Mouse (Mus musculus) midbrain, embryonic 10.5 days (tissue): ENCODE measurements around the gene Cdh8. TPM values are rescaled to one million over a fixed set of nuclear protein-coding genes. Genes with fewer than 3 reads are reported as not detected.
"Not testable (repeated sequence)": the region's sequence is repeated elsewhere in the genome, so short reads cannot be mapped to it uniquely, and the experiment has no call there.

Experiments
- DNase-seq: peaks from one replicate; pipeline ENCODE4 v3.0.0-alpha.2; 2017; ENCODE audit warnings: low spot score
- H3K27ac ChIP-seq: fragments of 300-500 bp; sonication (generic); replicated peaks from 2 replicates; pipeline ENCODE4 v1.5.1; 2016; ENCODE audit warnings: mild to moderate bottlenecking
- H3K27me3 ChIP-seq: fragments of 300-500 bp; sonication (generic); 2 replicates; pipeline ENCODE4 v1.6.1; 2016; ENCODE audit warnings: low read depth, mild to moderate bottlenecking; ENCODE audit not compliant: poor library complexity, severe bottlenecking
- H3K36me3 ChIP-seq: fragments of 300-500 bp; sonication (generic); 2 replicates; pipeline ENCODE4 v1.6.1; 2016; ENCODE audit warnings: mild to moderate bottlenecking, moderate library complexity
- H3K4me1 ChIP-seq: fragments of 300-500 bp; sonication (generic); 2 replicates; pipeline ENCODE4 v1.6.1; 2016
- H3K4me3 ChIP-seq: fragments of 300-500 bp; sonication (generic); 2 replicates; pipeline ENCODE4 v1.5.1; 2016; ENCODE audit warnings: mild to moderate bottlenecking, moderate library complexity
- H3K9me3 ChIP-seq: fragments of 300-500 bp; sonication (generic); replicated peaks from 2 replicates; pipeline ENCODE4 v1.6.1; 2016; ENCODE audit warnings: mild to moderate bottlenecking
- WGBS: fragments of 180-500 bp; shearing (Covaris S2); methylation state at CpG from one replicate; pipeline ENCODE4 v1.1.7; 2016; 5-methylcytosine and 5-hydroxymethylcytosine counted together
- polyA plus RNA-seq: library from polyadenylated mRNA; unstranded; fragments of >200 nt; fragmentation: Nextera tagmentation; extraction: Ambion mirVana; gene quantifications from 2 replicates; pipeline ENCODE4 v1.2.1, GENCODE M21; 2016

Cdh8 gene
- polyA plus RNA-seq, 1 experiment from 2014 or later, result 8.7 TPM

DNA sequence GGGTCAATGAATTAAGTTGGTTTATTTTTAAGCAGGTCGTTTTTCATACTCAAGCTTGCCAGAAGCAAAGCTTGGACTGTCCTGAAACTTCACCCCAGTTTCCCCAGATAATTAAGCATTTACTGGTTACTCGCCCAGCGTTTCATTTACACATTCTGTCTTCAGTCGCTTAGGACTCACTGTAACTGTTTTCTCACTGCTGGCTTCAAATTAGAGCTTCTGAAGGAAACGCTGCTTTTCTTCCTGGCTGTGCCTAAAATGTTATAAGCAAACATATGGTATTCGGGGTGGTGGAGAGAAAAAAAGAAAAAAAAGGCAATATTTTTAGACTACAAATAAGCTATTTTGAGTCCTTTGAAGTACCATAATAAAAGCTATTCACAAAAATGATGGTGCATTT lies 192.6 kb downstream of the Cdh8 start:
- no peak for DNase-seq
- H3K4me1 ChIP-seq, result no peaks in the 10 kb centered on the region
- no peaks in the 10 kb centered on the region for H3K36me3 ChIP-seq
- H3K9me3 ChIP-seq, result no peaks in the 10 kb centered on the region
- no peak overlapping the region for H3K4me3 ChIP-seq
- H3K27ac ChIP-seq, result no peak overlapping the region
- no peaks in the 10 kb centered on the region for H3K27me3 ChIP-seq
- WGBS, result 74% methylated on average over 6 of the region's 6 CpGs

DNA sequence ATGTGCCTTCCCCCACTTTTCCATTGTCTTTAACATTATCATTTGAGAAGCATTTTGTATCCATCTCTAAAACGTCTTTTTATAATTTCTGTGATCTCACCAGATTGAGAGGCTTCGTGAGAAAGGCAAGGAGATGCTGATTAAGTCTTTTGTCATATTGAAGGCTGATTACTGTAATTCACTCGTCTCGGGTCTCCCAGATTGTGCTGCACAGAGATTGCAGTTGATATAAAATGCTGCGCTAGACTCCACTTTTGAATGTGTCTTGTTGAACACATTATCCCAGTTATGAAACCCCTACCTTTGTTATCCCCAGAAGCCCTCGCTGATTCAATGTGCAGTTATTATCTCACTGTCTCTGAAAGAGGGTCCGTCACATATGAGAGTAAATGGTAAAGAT lies 211.1 kb downstream of the Cdh8 start:
- WGBS, result 89% methylated on average over 7 of the region's 7 CpGs
- H3K27me3 ChIP-seq, result no peaks in the 10 kb centered on the region
- no peak overlapping the region for H3K4me3 ChIP-seq
- no peaks in the 10 kb centered on the region for H3K36me3 ChIP-seq
- no peak overlapping the region for H3K27ac ChIP-seq
- no peaks in the 10 kb centered on the region for H3K4me1 ChIP-seq
- H3K9me3 ChIP-seq, result no peaks in the 10 kb centered on the region
- DNase-seq, result no peak

DNA sequence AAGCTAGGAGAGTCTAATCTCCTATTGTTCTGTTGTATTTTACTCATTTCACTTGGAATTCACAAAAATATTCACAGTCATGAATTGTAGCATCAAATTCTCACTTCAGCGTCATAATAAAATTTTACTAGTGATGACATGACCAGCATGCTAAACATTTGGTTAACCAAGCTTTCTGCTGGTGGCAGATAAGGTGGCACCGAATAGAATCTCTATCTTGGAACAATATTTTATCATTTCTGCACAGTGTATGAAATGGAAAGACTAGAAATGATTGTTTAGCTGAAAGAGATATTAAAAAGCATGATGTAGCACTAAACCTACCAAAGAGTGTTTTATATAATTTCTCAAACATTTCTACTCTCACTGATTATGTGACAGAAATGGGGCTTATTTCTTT lies 225.6 kb downstream of the Cdh8 start:
- no peak for DNase-seq

DNA sequence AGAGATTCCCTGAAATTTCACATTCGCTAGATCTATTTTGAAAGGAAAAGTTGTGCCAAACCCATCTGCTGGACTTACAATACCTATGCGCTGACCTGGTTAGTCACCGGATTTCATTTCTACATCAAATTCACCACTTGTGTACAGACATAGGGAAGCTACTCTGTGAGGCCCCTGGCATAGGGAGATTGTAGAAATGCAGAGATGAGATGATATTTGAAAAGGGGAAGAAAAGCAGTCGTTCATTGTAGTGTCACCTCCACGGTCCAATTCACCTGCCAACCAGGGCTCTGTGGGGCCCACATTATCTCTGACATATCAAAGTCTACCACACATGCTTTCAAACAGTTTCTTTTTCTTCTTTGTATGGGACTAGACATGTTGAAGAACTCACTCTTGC lies 229.4 kb downstream of the Cdh8 start:
- Histone ChIP-seq H3K27ac (no peak overlapping the region), H3K4me1 (no peaks in the 10 kb centered on the region), H3K36me3 (no peaks in the 10 kb centered on the region), H3K27me3 (no peaks in the 10 kb centered on the region), H3K4me3 (no peak overlapping the region), H3K9me3 (no peaks in the 10 kb centered on the region)
- no peak for DNase-seq
- WGBS, result 95% methylated on average over 5 of the region's 5 CpGs

More for the DNA sequence above, 225.6 kb downstream of the Cdh8 start:
- H3K27me3 ChIP-seq, result no peaks in the 10 kb centered on the region
- H3K27ac ChIP-seq, result no peak overlapping the region
- no peaks in the 10 kb centered on the region for H3K9me3 ChIP-seq
- no peaks in the 10 kb centered on the region for H3K4me1 ChIP-seq
- no peaks in the 10 kb centered on the region for H3K36me3 ChIP-seq
- H3K4me3 ChIP-seq, result no peak overlapping the region
- 93% methylated on average over 2 of the region's 2 CpGs for WGBS

DNA sequence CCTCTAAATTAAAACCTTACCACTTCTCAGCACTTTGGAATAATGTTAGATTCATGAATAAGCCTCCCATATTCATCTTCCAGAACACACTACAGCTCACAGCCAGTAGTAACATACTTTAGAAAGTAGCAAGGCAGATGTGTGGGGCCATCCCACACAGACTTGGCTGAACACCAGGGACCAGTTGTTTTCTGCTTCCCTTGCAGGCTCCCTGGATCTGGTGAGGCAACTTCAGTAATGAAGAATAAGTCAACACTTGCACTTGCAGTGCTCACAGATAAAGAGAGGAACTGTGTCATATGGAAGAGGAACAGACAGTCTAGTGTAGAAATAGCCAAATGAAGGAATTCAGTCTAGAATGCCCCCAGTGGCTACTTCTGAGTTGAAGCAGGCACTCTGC lies 232.1 kb downstream of the Cdh8 start:
- Histone ChIP-seq H3K9me3 (no peaks in the 10 kb centered on the region), H3K27me3 (no peaks in the 10 kb centered on the region), H3K4me1 (no peaks in the 10 kb centered on the region), H3K27ac (no peak overlapping the region), H3K36me3 (no peaks in the 10 kb centered on the region), H3K4me3 (no peak overlapping the region)
- no peak for DNase-seq

DNA sequence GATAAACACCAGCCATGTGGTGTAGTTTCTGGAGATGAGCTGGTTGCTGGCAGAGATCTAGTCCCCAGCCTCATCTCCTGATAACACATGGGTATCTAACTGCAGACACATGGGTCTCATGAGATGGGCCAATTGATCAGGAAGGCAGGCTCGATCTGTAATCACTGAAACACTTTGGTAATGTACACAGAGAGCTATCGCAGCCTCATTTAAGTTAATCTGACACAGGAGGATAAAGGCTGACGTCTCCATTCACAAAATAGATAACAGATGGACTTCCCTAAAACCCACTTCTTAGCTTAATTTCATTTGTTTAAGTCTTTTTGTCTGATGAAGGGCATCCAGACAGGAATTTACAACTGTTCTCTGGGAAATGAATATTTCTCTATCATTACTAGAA lies 249.3 kb downstream of the Cdh8 start:
- no peak overlapping the region for H3K27ac ChIP-seq
- WGBS, result 49% methylated on average over 3 of the region's 3 CpGs
- H3K9me3 ChIP-seq, result no peaks in the 10 kb centered on the region
- H3K36me3 ChIP-seq, result no peaks in the 10 kb centered on the region
- DNase-seq, result no peak
- peaks cover 4% of the 10 kb centered on the region; the same call in 1 of the 2 replicates for H3K27me3 ChIP-seq
- peaks cover 7% of the 10 kb centered on the region for H3K4me1 ChIP-seq
- H3K4me3 ChIP-seq, result no peak overlapping the region

DNA sequence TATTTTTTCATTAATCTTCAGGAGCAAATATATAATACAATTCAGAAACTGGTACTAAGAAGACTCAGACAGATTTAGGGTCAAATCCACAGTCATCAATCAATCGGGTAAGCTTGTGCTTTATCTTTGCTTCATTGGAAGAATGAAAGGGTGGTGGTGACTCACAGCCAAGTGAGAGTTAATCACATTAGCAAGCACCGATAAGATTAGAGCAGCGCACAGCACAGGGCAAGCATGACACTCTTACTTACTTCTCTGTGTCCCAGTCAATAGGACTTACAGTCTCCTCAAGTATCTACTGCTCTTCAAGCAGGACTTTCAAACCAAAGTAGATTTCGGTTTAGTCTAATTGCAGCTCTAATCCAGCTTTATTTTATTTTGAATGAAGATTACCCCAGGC lies 254.6 kb downstream of the Cdh8 start:
- no peak for DNase-seq
- Histone ChIP-seq H3K4me1 (peaks cover 11% of the 10 kb centered on the region), H3K4me3 (no peak overlapping the region), H3K9me3 (no peaks in the 10 kb centered on the region), H3K27me3 (peaks cover 4% of the 10 kb centered on the region; the same call in 1 of the 2 replicates), H3K27ac (no peak overlapping the region), H3K36me3 (no peaks in the 10 kb centered on the region)
- 22% methylated on average over 4 of the region's 4 CpGs for WGBS

DNA sequence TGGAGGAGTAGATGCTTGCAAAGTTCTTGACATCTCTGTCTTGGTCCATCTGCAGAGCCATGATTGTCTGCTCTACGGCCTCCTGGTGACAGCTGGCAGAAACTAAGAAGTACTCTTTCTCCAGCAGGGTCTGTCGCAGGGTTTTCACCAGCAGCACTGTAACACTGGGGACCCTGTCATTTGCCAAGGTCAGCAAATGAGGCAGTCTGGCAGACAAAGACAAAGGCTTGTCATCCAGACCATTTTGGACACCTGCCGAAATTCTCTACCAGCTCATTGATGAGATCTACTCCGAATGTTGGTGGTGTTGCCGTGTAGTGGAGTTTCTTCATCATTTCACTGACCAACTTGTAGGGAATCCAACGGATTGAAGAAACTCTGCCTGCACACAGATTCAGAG lies 270.8 kb downstream of the Cdh8 start:
- H3K9me3 ChIP-seq, result no peaks in the 10 kb centered on the region
- no peak overlapping the region for H3K4me3 ChIP-seq
- no peak for DNase-seq
- 93% methylated on average over 6 of the region's 6 CpGs for WGBS
- no peak overlapping the region for H3K27ac ChIP-seq
- no peaks in the 10 kb centered on the region for H3K27me3 ChIP-seq
- H3K4me1 ChIP-seq, result no peaks in the 10 kb centered on the region
- no peaks in the 10 kb centered on the region for H3K36me3 ChIP-seq

DNA sequence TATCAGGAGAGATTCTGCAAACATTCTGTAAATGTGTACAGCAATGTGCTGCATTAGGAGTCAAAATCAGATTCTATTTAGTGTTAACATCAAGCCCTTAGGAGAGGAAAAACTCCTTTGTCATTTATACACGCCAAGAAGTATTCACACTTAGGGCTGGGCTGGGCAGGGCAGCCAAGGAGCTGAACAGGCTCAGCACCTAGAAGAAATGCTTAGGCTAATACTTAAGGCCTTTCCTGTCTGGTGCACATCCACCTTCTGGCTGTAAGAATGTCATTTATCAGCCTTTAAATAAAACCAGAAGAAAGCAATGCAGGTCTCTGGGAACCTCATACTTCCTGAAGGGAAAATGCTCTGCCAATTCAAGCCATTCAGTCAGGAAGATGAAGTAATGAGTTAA lies 271.5 kb downstream of the Cdh8 start:
- H3K27me3 ChIP-seq, H3K27ac ChIP-seq, H3K36me3 ChIP-seq, H3K4me3 ChIP-seq, DNase-seq, H3K4me1 ChIP-seq, H3K9me3 ChIP-seq: not testable (repeated sequence)
- 91% methylated on average over 1 of the region's 1 CpGs for WGBS

DNA sequence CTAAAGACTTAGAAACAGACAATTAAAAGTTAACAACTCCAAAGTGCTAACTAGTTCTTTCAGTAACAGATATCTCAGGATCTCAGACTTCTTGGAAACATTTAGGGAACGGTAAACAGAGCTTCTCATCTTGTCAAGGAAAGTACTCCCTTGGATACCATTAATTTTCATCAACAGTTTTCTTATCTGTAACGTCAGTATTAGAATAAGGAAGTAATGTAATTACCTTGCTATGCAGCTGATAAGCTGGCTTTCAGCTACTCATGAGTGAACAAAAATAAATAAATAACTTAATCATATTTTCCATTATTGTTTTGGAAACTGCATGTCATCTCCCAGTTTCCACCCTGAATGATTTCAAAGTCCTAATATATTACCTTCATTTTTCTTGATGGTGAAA lies 317.8 kb downstream of the Cdh8 start:
- no peaks in the 10 kb centered on the region for H3K27me3 ChIP-seq
- H3K9me3 ChIP-seq, result no peaks in the 10 kb centered on the region
- no peak overlapping the region for H3K27ac ChIP-seq
- H3K36me3 ChIP-seq, result no peaks in the 10 kb centered on the region
- H3K4me1 ChIP-seq, result no peaks in the 10 kb centered on the region
- 90% methylated on average over 2 of the region's 2 CpGs for WGBS
- no peak overlapping the region for H3K4me3 ChIP-seq
- no peak for DNase-seq

DNA sequence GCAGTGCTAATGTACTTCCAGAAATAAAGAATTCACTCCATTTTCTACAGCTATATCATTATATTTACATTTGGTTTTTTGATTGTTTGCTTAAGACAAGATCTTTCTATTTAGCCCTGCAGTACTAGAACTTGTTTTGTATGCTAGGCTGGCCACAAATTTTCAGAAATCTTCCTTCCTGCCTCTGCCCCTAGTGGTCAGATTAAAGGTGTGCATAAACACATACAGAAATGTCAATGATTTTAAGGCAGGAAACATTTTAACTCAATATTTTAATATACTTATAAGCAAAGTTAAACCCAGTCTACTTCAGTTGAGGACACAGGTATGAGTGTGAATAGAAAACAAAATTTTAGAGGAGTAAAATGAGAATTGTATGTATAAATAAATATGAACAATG lies 364.9 kb downstream of the Cdh8 start:
- Histone ChIP-seq H3K36me3 (no peaks in the 10 kb centered on the region), H3K4me1 (no peaks in the 10 kb centered on the region), H3K9me3 (no peaks in the 10 kb centered on the region), H3K27ac (no peak overlapping the region), H3K4me3 (no peak overlapping the region), H3K27me3 (no peaks in the 10 kb centered on the region)
- DNase-seq, result no peak

DNA sequence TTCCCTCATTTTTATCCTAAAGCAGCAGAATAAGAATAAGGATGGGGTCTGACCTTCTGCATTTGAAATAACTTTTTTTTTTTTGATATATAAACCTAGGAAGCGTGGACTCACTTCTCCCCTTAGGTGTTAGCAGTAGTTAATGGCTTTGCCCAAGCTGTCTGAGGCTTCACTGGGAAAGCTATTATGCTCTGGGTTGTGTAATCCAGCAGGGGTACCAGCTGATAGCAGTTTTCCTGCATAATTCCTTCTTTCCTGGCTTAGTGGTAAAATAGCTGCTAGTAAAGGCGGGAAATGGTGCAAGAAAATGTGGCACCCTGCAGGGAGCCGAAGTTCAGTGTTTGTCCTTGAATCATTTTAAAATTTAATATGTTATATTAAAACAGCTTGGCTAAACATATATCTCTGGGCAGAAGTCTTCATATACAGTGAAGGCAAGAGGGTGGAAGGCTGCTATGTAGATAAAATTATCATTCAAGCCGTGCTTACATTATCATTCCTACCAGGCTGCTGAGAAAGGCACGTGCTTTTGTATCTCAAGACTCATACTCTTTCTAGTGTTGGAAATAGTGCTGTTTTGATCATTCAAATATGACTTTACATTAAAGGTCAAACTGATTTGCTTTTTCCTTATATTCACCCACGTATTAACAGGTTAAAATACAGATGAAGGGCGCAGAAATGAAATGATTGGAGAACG lies 367.5 kb downstream of the Cdh8 start:
- H3K27ac ChIP-seq, result no peak overlapping the region
- no peaks in the 10 kb centered on the region for H3K4me1 ChIP-seq
- no peaks in the 10 kb centered on the region for H3K9me3 ChIP-seq
- DNase-seq, result no peak
- no peak overlapping the region for H3K4me3 ChIP-seq
- 81% methylated on average over 8 of the region's 8 CpGs for WGBS
- H3K36me3 ChIP-seq, result no peaks in the 10 kb centered on the region
- H3K27me3 ChIP-seq, result no peaks in the 10 kb centered on the region

DNA sequence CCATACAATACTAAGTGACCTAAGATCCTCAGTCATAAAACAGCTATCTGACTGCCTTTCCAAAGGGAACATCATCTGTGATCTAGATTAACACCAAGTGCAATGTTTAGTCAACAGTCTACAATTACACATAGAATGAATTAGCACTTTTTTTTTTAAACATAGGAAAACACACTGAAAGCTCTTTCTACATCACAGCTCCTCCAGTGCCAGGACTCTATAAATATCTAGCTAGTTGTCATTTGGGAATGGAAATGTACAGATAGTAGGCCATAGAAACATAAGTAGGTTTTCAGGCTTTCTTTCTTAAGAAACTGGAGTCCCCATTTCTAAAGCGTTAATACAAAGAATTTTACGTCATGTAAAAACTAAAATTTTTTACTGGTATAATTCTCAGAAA lies 375.8 kb downstream of the Cdh8 start:
- Histone ChIP-seq H3K36me3 (no peaks in the 10 kb centered on the region), H3K27me3 (no peaks in the 10 kb centered on the region), H3K27ac (no peak overlapping the region), H3K4me1 (no peaks in the 10 kb centered on the region), H3K4me3 (no peak overlapping the region), H3K9me3 (no peaks in the 10 kb centered on the region)
- 97% methylated on average over 2 of the region's 2 CpGs for WGBS
- no peak for DNase-seq

DNA sequence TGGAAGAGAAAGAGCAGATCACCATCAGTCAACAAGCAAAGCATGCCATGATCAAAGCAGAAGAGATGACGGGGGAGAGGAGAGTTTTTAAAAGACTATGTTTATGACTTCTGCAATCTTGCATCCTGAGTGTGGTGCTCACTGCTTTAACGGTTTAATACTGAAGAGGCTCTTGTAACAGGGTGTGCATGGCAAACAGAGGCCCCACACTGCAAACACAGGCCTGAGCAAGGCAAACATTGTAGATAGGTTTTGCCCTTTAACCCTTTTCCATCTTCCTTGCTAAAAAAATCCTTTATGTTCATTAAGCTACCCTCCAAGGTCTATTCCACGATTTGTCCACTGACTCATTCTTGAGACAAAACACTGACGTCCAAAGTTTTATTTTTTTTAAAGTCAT lies 385.2 kb downstream of the Cdh8 start:
- Histone ChIP-seq H3K4me1 (no peaks in the 10 kb centered on the region), H3K9me3 (no peaks in the 10 kb centered on the region), H3K27ac (no peak overlapping the region), H3K27me3 (no peaks in the 10 kb centered on the region), H3K4me3 (no peak overlapping the region), H3K36me3 (no peaks in the 10 kb centered on the region)
- WGBS, result 75% methylated on average over 4 of the region's 4 CpGs
- DNase-seq, result no peak
